Mouse (Mus musculus): Measurements from ENCODE around the gene Ifngr2. TPM values are rescaled to one million over a fixed set of nuclear protein-coding genes. Genes with fewer than 3 reads are reported as not detected.
A peak's percentile ranks its signal among the peaks of the same experiment; 100 is the strongest.

The Ifngr2 gene
- polyA plus RNA-seq, 1 experiment from 2014 or later = 31.9 TPM

GRCm38 (mm10) chr16:91541573-91542081 lies 5.2 kb upstream of the Ifngr2 start:
- peaks cover 11% of the 10 kb centered on the region; the same call in 1 of the 2 replicates for H3K27me3 ChIP-seq
- no peaks in the 10 kb centered on the region for H3K36me3 ChIP-seq (replicated peaks)
- H3K4me1 ChIP-seq = peaks cover 4% of the 10 kb centered on the region
- peak overlapping the region; percentile 42 for H3K4me2 ChIP-seq
- no peaks in the 10 kb centered on the region for H3K9me3 ChIP-seq
- no peak overlapping the region for H3K27ac ChIP-seq
- 0 out of 2 replicates have a peak overlapping the region, but pooled peaks have one; percentile 34 for H3K9ac ChIP-seq
- ATAC-seq (ENCODE audit: low FRiP score) = 0 out of 2 replicates have a peak, but pooled peaks have one; percentile 33
- no peak overlapping the region; the same call in 1 of the 2 replicates for H3K4me3 ChIP-seq (replicated peaks)
- 38% methylated on average over 10 of the region's 10 CpGs for WGBS

GRCm38 (mm10) chr16:91543619-91544018 lies 3.3 kb upstream of the Ifngr2 start:
- Histone ChIP-seq H3K27ac (no peak overlapping the region), H3K4me1 (peaks cover 15% of the 10 kb centered on the region), H3K4me3 (replicated peaks) (no peak overlapping the region), H3K9ac (no peak overlapping the region), H3K9me3 (no peaks in the 10 kb centered on the region), H3K4me2 (no peak overlapping the region), H3K36me3 (replicated peaks) (no peaks in the 10 kb centered on the region), H3K27me3 (peaks cover 11% of the 10 kb centered on the region; the same call in 1 of the 2 replicates)
- WGBS = 91% methylated on average over 1 of the region's 1 CpGs
- no peak for ATAC-seq (ENCODE audit: low FRiP score)

GRCm38 (mm10) chr16:91545597-91546281 lies 1.1 kb upstream of the Ifngr2 start:
- no peak overlapping the region for H3K27ac ChIP-seq
- peaks cover 27% of the 10 kb centered on the region for H3K4me1 ChIP-seq
- H3K4me3 ChIP-seq (replicated peaks) = no peak overlapping the region
- H3K36me3 ChIP-seq (replicated peaks) = no peaks in the 10 kb centered on the region
- H3K27me3 ChIP-seq = peaks cover 11% of the 10 kb centered on the region; the same call in 1 of the 2 replicates
- no peak for ATAC-seq (ENCODE audit: low FRiP score)
- no peaks in the 10 kb centered on the region for H3K9me3 ChIP-seq
- no peak overlapping the region for H3K4me2 ChIP-seq
- 76% methylated on average over 10 of the region's 10 CpGs for WGBS
- no peak overlapping the region for H3K9ac ChIP-seq

GRCm38 (mm10) chr16:91546391-91546835 lies 459 bp upstream of the Ifngr2 start:
- peaks cover 11% of the 10 kb centered on the region; the same call in 1 of the 2 replicates for H3K27me3 ChIP-seq
- peak overlapping the region; percentile 95 for H3K4me3 ChIP-seq (replicated peaks)
- H3K36me3 ChIP-seq (replicated peaks) = no peaks in the 10 kb centered on the region
- no peaks in the 10 kb centered on the region for H3K9me3 ChIP-seq
- peaks cover 27% of the 10 kb centered on the region for H3K4me1 ChIP-seq
- peak overlapping the region; percentile 97 for H3K9ac ChIP-seq
- WGBS = 15% methylated on average over 14 of the region's 14 CpGs
- peak; percentile 66 for ATAC-seq (ENCODE audit: low FRiP score)
- no peak overlapping the region for H3K27ac ChIP-seq
- H3K4me2 ChIP-seq = peak overlapping the region; percentile 87

- peak overlapping the region; percentile 87 for H3K4me2 ChIP-seq
- no peak overlapping the region for H3K27ac ChIP-seq
- H3K36me3 ChIP-seq (replicated peaks) = no peaks in the 10 kb centered on the region
- WGBS = 55% methylated on average over 5 of the region's 5 CpGs
- H3K4me1 ChIP-seq = peaks cover 27% of the 10 kb centered on the region
- H3K27me3 ChIP-seq = peaks cover 11% of the 10 kb centered on the region; the same call in 1 of the 2 replicates
- H3K9me3 ChIP-seq = no peaks in the 10 kb centered on the region
- peak overlapping the region; percentile 95 for H3K4me3 ChIP-seq (replicated peaks)
- no peak overlapping the region for H3K9ac ChIP-seq
- no peak for ATAC-seq (ENCODE audit: low FRiP score)
Observed at GRCm38 (mm10) chr16:91547974-91548373, 1.1 kb downstream of the Ifngr2 start.

- 53% methylated on average over 5 of the region's 5 CpGs for WGBS
- Histone ChIP-seq H3K9ac (no peak overlapping the region), H3K27me3 (peaks cover 11% of the 10 kb centered on the region; the same call in 1 of the 2 replicates), H3K27ac (no peak overlapping the region), H3K9me3 (no peaks in the 10 kb centered on the region), H3K4me3 (replicated peaks) (no peak overlapping the region), H3K4me2 (0 out of 2 replicates have a peak overlapping the region, but pooled peaks have one; percentile 3), H3K4me1 (peaks cover 29% of the 10 kb centered on the region), H3K36me3 (replicated peaks) (no peaks in the 10 kb centered on the region)
- ATAC-seq (ENCODE audit: low FRiP score) = no peak
Observed at GRCm38 (mm10) chr16:91548586-91548985, 1.7 kb downstream of the Ifngr2 start.

GRCm38 (mm10) chr16:91548996-91549395 lies 2.1 kb downstream of the Ifngr2 start:
- Histone ChIP-seq H3K36me3 (replicated peaks) (no peaks in the 10 kb centered on the region), H3K4me1 (peaks cover 33% of the 10 kb centered on the region), H3K4me2 (0 out of 2 replicates have a peak overlapping the region, but pooled peaks have one; percentile 3), H3K4me3 (replicated peaks) (no peak overlapping the region), H3K27ac (no peak overlapping the region), H3K27me3 (peaks cover 11% of the 10 kb centered on the region; the same call in 1 of the 2 replicates), H3K9ac (no peak overlapping the region), H3K9me3 (no peaks in the 10 kb centered on the region)
- no peak for ATAC-seq (ENCODE audit: low FRiP score)
- WGBS = 71% methylated on average over 2 of the region's 2 CpGs

- 47% methylated on average over 5 of the region's 5 CpGs for WGBS
Observed at GRCm38 (mm10) chr16:91549616-91550015, 2.7 kb downstream of the Ifngr2 start.

GRCm38 (mm10) chr16:91551081-91551524 lies 4.2 kb downstream of the Ifngr2 start:
- 75% methylated on average over 10 of the region's 10 CpGs for WGBS
- Histone ChIP-seq H3K27me3 (peaks cover 1% of the 10 kb centered on the region; the same call in 1 of the 2 replicates), H3K4me3 (replicated peaks) (no peak overlapping the region), H3K27ac (no peak overlapping the region), H3K4me1 (peaks cover 33% of the 10 kb centered on the region), H3K9me3 (no peaks in the 10 kb centered on the region), H3K36me3 (replicated peaks) (peaks cover 5% of the 10 kb centered on the region; the same call in 1 of the 2 replicates), H3K4me2 (no peak overlapping the region), H3K9ac (no peak overlapping the region)
- no peak for ATAC-seq (ENCODE audit: low FRiP score)

More at GRCm38 (mm10) chr16:91549616-91550015, 2.7 kb downstream of the Ifngr2 start:
- no peak overlapping the region for H3K4me2 ChIP-seq
- peaks cover 11% of the 10 kb centered on the region; the same call in 1 of the 2 replicates for H3K27me3 ChIP-seq
- H3K9ac ChIP-seq = no peak overlapping the region
- H3K9me3 ChIP-seq = no peaks in the 10 kb centered on the region
- peaks cover 33% of the 10 kb centered on the region for H3K4me1 ChIP-seq
- H3K27ac ChIP-seq = no peak overlapping the region
- no peak for ATAC-seq (ENCODE audit: low FRiP score)
- H3K4me3 ChIP-seq (replicated peaks) = no peak overlapping the region
- H3K36me3 ChIP-seq (replicated peaks) = no peaks in the 10 kb centered on the region

- ATAC-seq (ENCODE audit: low FRiP score) = no peak
- H3K4me2 ChIP-seq = no peak overlapping the region
- H3K36me3 ChIP-seq (replicated peaks) = peaks cover 5% of the 10 kb centered on the region; the same call in 1 of the 2 replicates
- H3K27me3 ChIP-seq = no peaks in the 10 kb centered on the region
- no peak overlapping the region for H3K4me3 ChIP-seq (replicated peaks)
- WGBS = 62% methylated on average over 9 of the region's 9 CpGs
- H3K9ac ChIP-seq = no peak overlapping the region
- no peaks in the 10 kb centered on the region for H3K9me3 ChIP-seq
- H3K4me1 ChIP-seq = peaks cover 33% of the 10 kb centered on the region
- H3K27ac ChIP-seq = no peak overlapping the region
Observed at GRCm38 (mm10) chr16:91552072-91552471, 5.2 kb downstream of the Ifngr2 start.

GRCm38 (mm10) chr16:91553625-91554024 lies 6.8 kb downstream of the Ifngr2 start:
- Histone ChIP-seq H3K4me2 (no peak overlapping the region), H3K27ac (no peak overlapping the region), H3K4me3 (replicated peaks) (no peak overlapping the region), H3K4me1 (peaks cover 22% of the 10 kb centered on the region), H3K9me3 (no peaks in the 10 kb centered on the region), H3K36me3 (replicated peaks) (peaks cover 15% of the 10 kb centered on the region; the same call in 1 of the 2 replicates), H3K9ac (no peak overlapping the region), H3K27me3 (no peaks in the 10 kb centered on the region)
- ATAC-seq (ENCODE audit: low FRiP score) = no peak
- WGBS = 77% methylated on average over 12 of the region's 12 CpGs

- no peak overlapping the region for H3K9ac ChIP-seq
- WGBS = 87% methylated on average over 8 of the region's 8 CpGs
- no peak for ATAC-seq (ENCODE audit: low FRiP score)
Observed at GRCm38 (mm10) chr16:91555017-91555605, 8.2 kb downstream of the Ifngr2 start.

More at GRCm38 (mm10) chr16:91555017-91555605, 8.2 kb downstream of the Ifngr2 start:
- Histone ChIP-seq H3K36me3 (replicated peaks) (peaks cover 18% of the 10 kb centered on the region; the same call in 1 of the 2 replicates), H3K4me3 (replicated peaks) (no peak overlapping the region), H3K4me2 (no peak overlapping the region), H3K27me3 (no peaks in the 10 kb centered on the region), H3K27ac (no peak overlapping the region), H3K9me3 (no peaks in the 10 kb centered on the region), H3K4me1 (peaks cover 11% of the 10 kb centered on the region)

Data from forebrain, embryonic 12.5 days (tissue).